Mouse (Mus musculus) ES-E14 (cell line): ENCODE measurements around the gene Fbxw26.

ENCODE experiments used
- CHD2 ChIP-seq: IDR thresholded peaks from 2 replicates; pipeline ENCODE4 v1.6.1; 2014; ENCODE audit warnings: mild to moderate bottlenecking, low read depth, low read length, inconsistent platforms
- HCFC1 ChIP-seq: IDR thresholded peaks from 2 replicates; pipeline ENCODE4 v1.6.1; 2012; ENCODE audit warnings: low read length, inconsistent platforms, borderline replicate concordance; ENCODE audit not compliant: insufficient read depth
- MAFK ChIP-seq: IDR thresholded peaks from 2 replicates; pipeline ENCODE4 v1.6.1; 2014; ENCODE audit warnings: mild to moderate bottlenecking, low read depth, low read length, inconsistent platforms; ENCODE audit not compliant: insufficient read depth
- ZNF384 ChIP-seq: IDR thresholded peaks from 2 replicates; pipeline ENCODE4 v1.6.1; 2012; ENCODE audit warnings: low read depth, low read length, inconsistent platforms

DNA sequence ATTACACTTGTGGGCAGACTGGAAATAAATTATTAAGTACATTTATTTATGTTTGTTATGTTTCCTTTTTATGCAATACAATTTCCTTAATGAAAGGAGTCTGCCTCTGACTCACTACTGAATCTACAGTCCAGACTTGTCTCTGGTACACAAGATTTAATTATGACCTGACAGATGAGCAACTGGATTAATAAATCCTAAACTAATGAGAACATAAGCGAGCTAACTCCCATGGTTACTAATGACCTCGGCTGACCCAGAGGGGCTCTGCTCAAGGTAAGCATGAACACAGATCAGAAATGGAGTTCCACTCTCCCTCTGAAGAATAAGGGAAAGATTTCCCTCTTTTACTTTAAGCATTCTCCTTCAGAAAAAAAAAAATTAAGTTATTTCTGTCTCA, 49.3 kb upstream of the Fbxw26 start:
- TF ChIP-seq ZNF384, result no peak
- no peak for TF ChIP-seq CHD2
- no peak for TF ChIP-seq MAFK
- TF ChIP-seq HCFC1, result no peak
